Mouse (Mus musculus) kidney, adult 2 months (tissue): ENCODE measurements at regions not wholly inside any gene's neighbourhood (a gene's known extent, or its start where the extent isn't known, plus 50 kb on each side); places are given as distances from the start of the nearest gene placed in this dataset.

Experiments
- CTCF ChIP-seq: fragments of 200-500 bp; conservative IDR thresholded peaks from 2 replicates; pipeline ENCODE4 v1.5.1; 2011; ENCODE audit warnings: low read depth, mild to moderate bottlenecking, control low read depth, low read length, moderate library complexity, mixed read lengths; ENCODE audit not compliant: insufficient read depth, insufficient read length
- POLR2A ChIP-seq: fragments of 200-500 bp; IDR thresholded peaks from one replicate; pipeline ENCODE4 v1.6.1; 2011; ENCODE audit warnings: low read depth, low read length, control low read depth

DNA sequence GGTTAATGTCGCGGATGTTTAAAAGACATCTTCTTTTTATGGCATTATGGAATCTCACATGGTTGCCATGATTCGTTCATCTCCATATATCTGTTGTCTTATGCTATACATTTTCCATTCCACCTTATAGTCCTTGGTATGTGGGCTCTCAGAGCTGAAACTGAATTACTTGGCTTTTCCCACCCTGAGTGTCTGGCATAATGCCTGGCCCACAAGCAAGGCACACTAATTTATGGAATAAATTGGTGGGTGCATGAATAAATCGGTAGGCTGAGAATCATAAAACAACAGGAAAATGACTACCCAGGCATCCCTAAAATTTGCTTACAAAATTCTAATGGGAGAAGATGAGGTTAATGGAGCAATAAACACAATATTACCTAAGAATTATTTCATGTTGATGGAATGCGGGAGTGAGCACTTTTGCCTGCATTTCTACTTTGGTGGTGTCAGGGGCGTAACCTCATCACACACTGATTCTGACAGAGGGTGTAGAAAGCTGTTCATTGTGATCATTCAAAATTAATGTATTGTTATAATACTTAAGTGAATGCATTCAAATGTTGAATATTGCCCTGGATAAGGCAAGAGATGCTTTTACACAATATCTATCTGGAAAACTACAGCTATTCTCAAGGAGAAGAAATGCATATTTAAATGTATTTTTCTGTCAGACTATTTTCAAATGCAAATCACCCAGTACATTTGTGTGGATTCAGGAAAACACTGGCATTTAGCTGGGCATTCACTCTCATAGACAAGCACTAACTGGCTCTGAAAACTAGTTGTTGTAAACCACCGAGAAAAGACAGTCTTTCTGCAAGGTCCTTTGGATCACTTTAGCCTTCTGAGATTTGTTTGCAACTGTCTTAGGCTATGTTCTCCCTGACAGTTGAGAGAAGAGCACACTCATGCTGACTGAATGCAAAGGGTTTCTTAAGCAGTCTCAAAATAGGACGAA lies 190.1 kb downstream of the Pcdh18 start:
- no peak for TF ChIP-seq POLR2A
- no peak for TF ChIP-seq CTCF
